Mouse (Mus musculus): ENCODE results near the gene Ptprg.
"Not testable (repeated sequence)": the region's sequence is repeated elsewhere in the genome, so short reads cannot be mapped to it uniquely, and the experiment has no call there.

The Ptprg gene

DNA sequence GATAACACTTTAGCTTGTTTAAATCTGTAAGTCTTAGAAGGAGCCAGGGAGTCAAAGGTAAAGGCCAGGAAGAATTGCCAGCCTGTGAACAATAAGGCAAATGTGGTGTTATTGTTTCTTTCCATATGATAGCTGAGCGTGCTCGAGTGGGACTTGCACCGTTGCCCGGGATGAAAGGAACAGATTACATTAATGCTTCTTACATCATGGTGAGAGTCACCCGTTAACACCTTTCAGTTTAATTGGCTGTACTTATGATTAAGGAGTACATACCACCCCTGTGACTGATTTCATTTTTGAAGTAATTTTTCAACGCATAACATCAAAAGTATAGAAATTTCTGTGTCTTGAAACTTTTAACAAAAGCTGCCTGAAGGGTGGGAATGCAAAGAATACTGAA, 666.5 kb downstream of the Ptprg start:
- no peak for DNase-seq (ENCODE audit: low spot score)

DNA sequence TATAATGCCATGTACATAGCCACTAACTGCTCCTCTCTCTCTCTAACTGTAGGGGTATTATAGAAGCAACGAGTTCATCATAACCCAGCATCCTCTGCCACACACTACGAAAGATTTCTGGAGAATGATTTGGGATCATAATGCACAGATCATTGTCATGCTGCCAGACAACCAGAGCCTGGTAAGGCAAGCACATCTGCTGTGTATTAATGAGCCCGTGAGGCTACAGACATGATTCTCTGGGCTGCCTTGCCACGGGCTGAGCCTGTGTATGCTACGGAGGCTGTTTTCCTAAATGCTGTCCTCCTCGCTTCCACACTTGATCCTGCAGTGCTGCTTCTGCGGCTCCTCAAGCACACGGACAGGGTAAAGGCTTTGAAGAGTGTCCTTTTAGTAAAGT, 667.2 kb downstream of the Ptprg start:
- DNase-seq (ENCODE audit: low spot score): no peak

DNA sequence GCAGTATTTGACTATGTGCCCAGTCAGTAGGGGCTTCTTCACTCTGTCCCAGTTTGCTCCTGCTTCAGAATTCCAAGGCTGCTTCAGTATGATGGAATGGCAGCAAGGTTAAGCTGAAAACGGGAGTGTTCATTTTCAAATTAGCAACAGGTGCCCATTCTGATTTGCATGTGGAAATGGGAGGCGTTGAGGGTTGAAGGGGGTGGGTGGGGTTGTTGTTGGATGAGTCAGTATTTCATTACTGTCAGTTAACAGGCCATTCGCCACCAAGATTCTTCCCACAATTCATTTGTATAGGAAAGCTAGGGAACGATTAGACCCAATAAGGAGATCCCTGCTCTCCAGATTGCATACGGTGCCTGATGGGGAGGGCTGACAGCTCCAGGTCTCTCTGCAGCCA, 668.2 kb downstream of the Ptprg start:
- no peak for DNase-seq (ENCODE audit: low spot score)

DNA sequence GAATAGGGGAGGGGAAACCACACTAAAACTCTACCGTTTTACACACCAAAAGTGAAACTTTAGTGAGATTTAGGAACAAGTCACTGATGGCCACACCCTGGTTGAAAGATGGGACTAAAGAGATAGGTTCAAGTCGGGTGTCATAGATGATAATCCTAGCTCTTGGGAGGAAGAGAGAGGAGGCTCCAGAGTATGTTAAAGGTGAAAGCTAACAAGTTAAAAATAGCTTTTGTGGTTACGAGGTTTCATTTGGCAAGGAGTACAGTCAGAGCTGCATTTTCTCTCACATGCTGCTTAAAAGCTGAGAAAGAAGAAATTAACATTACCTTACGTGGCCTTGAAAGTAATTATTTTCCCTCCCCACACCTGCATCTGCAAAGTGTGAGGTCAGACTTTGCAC, 690.4 kb downstream of the Ptprg start:
- no peak for DNase-seq (ENCODE audit: low spot score)

DNA sequence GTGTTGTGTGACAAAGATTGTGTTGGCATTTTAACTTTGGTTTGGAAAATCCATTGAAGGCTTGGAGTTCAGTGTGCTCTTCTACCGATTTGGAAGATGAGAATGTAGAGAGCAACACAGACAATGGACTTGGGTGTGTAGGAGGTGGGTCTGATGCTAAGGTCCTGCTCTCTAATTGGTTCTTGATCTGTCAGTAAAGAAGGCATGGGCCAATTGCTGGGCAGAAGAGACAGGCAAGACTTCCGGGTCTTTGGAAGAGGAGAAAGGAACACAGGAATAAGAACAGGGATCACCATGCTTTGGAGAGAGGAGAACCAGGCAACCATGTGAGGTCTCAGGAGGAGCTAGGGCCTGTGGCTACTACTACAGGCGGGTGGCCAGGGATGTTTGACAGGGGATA, 722.7 kb downstream of the Ptprg start:
- no peak for DNase-seq (ENCODE audit: low spot score)

DNA sequence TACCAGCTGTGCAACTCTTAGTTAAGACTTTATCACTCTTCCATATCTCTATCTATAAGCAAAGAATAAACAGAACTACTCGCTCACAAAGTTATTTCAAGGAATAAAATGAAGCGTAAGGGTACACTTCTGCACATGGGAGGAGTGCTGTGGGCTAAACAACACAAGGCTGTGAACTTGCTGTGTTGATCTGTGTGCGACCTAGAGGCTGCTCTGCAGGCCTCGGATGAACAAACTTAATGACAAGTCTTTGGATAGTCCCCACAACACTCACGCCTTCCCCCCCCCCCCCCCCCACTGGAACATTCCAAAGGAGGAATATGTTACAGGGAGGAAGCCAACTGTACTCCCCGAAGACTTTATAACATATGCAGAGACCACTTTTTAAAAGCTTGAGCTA, 730.3 kb downstream of the Ptprg start, which contains the start of gene Gm49355:
Gene Gm49355, plus strand, starts transcription at position 336 of the 400 bp plus-strand sequence.
- no peak for DNase-seq (ENCODE audit: low spot score)

DNA sequence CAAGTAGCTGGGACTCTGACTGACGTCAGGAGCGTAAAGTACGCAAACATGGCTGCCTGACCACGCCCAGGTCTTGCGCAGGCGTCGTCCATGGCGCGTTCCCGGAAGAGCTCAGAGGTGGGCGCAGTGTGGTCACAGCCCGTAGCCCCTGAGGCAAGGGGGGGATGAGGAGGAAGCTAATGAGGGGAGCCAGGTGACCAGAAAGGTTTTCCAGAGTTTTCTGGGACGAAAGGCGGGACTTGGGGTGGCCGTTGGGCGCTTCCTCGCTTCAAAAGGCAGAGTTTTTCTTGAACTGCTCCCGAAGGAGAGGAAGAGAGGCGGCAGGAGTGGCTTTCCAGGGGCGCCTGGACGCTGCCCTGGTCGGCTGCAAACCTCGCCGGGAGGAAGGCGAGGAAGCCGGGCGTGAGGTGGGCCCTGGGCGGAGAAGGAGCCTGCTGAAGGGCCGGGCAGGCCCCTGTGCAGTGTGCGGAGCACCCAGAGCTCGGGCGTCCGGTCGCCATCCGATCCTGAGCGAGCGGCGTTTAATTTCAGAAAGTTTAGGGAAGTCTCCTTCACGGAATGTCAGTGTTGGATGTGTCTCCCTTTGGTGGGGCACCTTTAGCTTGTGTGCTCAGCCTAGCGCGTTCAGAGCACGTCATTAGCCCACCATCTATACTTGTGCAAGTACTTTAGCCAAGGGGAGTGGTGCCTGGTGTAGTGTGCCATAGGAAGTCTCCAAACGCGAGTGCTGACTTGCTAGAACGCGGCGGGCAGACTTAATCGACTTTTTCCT, 731.0 kb downstream of the Ptprg start, which contains the start of gene 3830406C13Rik:
Gene 3830406C13Rik, plus strand, starts transcription at position 33 of the 772 bp plus-strand sequence.
- DNase-seq (ENCODE audit: low spot score): peak; percentile 61

DNA sequence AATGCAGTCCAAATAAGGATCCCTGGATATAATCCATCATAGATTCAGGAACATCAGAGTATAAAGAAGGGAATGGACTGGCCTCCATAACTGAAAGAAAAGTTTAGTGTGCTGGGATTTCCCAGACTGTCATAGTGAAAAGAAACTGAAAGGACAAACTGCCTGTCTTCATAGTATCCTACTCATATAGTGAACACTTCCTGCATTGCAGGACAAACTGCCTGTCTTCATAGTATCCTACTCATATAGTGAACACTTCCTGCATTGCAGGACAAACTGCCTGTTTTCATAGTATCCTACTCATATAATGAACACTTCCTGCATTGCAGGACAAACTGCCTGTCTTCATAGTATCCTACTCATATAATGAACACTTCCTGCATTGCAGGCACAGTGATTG, 736.4 kb downstream of the Ptprg start:
- DNase-seq (ENCODE audit: low spot score): not testable (repeated sequence)

Measured in spleen, adult 12 weeks (tissue).